Mouse (Mus musculus) cerebellum, postnatal 4 days (tissue): ENCODE data around the gene Tnf.

Experiments
- DNase-seq, 2 experiments: peaks; one replicate each; pipeline ENCODE4 v3.0.0; 2022; ENCODE audit warnings: low spot score in 2 of 2, mixed read lengths in 1 of 2

Gene Tnf

GRCm38 (mm10) chr17:35155451-35155850 is 46.4 kb downstream of the Tnf start:
- no peak for DNase-seq

GRCm38 (mm10) chr17:35154616-35155015 is 47.2 kb downstream of the Tnf start:
- DNase-seq, result no peak

DNA sequence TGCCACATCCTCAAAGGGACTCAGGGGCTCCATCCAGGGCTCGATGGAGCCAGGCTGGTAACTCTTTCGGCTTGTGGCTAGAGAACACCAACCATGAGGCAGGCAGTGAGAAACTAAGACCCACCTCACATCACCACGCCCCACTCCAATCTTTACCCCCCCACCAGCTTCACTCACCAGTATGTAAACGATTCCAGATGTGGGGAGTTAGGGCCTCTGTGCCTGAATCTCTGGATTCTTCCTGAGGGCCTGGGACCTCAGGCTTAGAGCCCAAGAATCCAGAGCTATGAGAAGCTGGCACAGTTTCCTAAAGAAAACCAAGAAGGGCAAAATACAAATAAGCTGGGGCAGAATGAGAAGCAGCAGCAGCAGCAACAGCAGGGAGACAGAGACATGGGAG is 47.9 kb downstream of the Tnf start:
- DNase-seq, result no peak

- DNase-seq, result no peak
These were observed 48.7 kb downstream of the Tnf start for GRCm38 (mm10) chr17:35153077-35153476.

GRCm38 (mm10) chr17:35152121-35152520 is 49.7 kb downstream of the Tnf start:
- DNase-seq, result no peak
